Mouse (Mus musculus) neural tube, embryonic 14.5 days (tissue): ENCODE data around the gene Fam98b. TPM values are rescaled to one million over a fixed set of nuclear protein-coding genes. Genes with fewer than 3 reads are reported as not detected.

Experiments used
- ATAC-seq: fragments of 200-750 bp; cut with Nextera tagmentation; 2 replicates; pipeline ENCODE4 v1.8.0; 2017; ENCODE audit warnings: low read depth, mild to moderate bottlenecking, moderate TSS enrichment, moderate library complexity
- H3K27ac ChIP-seq: fragments of 300-500 bp; sonication (generic); 2 replicates; pipeline ENCODE4 v1.5.1; 2014; ENCODE audit warnings: low read depth, mild to moderate bottlenecking, control low read depth, low read length, moderate library complexity, mixed read lengths
- H3K27me3 ChIP-seq: fragments of 300-500 bp; sonication (generic); 2 replicates; pipeline ENCODE4 v1.6.1; 2014; ENCODE audit warnings: low read length; ENCODE audit not compliant: control insufficient read depth, insufficient read depth
- H3K36me3 ChIP-seq: fragments of 300-500 bp; sonication (generic); 2 replicates; pipeline ENCODE4 v1.6.1; 2014; ENCODE audit warnings: low read length, mixed read lengths; ENCODE audit not compliant: control insufficient read depth, insufficient read depth
- H3K4me1 ChIP-seq: fragments of 300-500 bp; sonication (generic); 2 replicates; pipeline ENCODE4 v1.6.1; 2014; ENCODE audit warnings: low read length; ENCODE audit not compliant: control insufficient read depth, insufficient read depth
- H3K4me2 ChIP-seq: fragments of 300-500 bp; sonication (generic); 2 replicates; pipeline ENCODE4 v1.6.1; 2014; ENCODE audit warnings: mild to moderate bottlenecking, low read depth, low read length, control low read depth
- H3K4me3 ChIP-seq: fragments of 300-500 bp; sonication (generic); 2 replicates; pipeline ENCODE4 v1.5.1; 2014; ENCODE audit warnings: low read depth, low read length, control low read depth, mixed read lengths
- H3K9ac ChIP-seq: fragments of 300-500 bp; sonication (generic); replicated peaks from 2 replicates; pipeline ENCODE4 v1.6.1; 2014; ENCODE audit warnings: low read depth, mild to moderate bottlenecking, control low read depth, low read length, mixed read lengths
- H3K9me3 ChIP-seq: fragments of 300-500 bp; sonication (generic); 2 replicates; pipeline ENCODE4 v1.6.1; 2016; ENCODE audit warnings: low read length; ENCODE audit not compliant: control insufficient read depth
- WGBS: fragments of 180-500 bp; shearing (Covaris S2); extraction: QIAGEN DNeasy Blood & Tissue Kit; methylation state at CpG from one replicate; pipeline ENCODE4 v1.1.7; 2014; 5-methylcytosine and 5-hydroxymethylcytosine counted together
- polyA plus RNA-seq: library from polyadenylated mRNA; unstranded; fragments of >200 nt; fragmentation: Nextera tagmentation; extraction: Ambion mirVana; gene quantifications from 2 replicates; pipeline ENCODE4 v1.2.1, GENCODE M21; 2014

Gene Fam98b
- polyA plus RNA-seq, 1 experiment from 2014 or later, result 13.5 TPM

DNA sequence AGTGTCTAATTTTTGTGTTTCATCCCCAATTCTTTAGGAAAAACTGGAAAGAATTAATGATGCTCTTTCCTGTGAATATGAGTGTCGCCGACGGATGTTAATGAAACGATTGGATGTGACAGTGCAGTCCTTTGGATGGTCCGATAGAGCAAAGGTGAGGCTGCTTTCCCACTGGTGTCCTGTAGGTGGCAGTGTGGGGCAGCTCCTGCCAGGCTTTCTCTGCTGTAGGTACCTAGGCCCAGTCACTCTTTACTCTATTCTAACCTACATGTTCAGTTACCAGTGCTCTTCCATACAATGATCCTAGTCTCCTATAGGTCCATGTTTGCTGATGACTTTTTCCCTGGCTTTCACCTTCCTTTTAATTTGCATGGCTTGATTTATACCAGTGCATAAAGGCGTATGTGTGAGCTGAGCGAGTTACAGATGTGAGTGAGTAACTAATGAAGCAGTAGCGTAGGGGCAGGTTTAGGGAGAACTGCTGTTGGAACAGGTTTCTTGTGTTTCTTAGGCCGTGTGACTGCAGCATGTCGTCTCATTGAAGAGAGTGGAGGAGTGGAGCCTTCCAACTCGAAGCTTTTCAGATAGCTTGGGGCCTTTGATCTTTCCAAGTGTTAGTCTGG lies 14.4 kb downstream of the Fam98b start:
- WGBS, result 75% methylated on average over 11 of the region's 11 CpGs
- Histone ChIP-seq H3K9me3 (no peaks in the 10 kb centered on the region), H3K27me3 (no peaks in the 10 kb centered on the region), H3K9ac (no peak overlapping the region), H3K27ac (no peak overlapping the region), H3K4me3 (no peak overlapping the region), H3K4me2 (no peak overlapping the region), H3K4me1 (no peaks in the 10 kb centered on the region), H3K36me3 (peaks cover 24% of the 10 kb centered on the region)
- peak; percentile 85; the same call in 1 of the 2 replicates for ATAC-seq

DNA sequence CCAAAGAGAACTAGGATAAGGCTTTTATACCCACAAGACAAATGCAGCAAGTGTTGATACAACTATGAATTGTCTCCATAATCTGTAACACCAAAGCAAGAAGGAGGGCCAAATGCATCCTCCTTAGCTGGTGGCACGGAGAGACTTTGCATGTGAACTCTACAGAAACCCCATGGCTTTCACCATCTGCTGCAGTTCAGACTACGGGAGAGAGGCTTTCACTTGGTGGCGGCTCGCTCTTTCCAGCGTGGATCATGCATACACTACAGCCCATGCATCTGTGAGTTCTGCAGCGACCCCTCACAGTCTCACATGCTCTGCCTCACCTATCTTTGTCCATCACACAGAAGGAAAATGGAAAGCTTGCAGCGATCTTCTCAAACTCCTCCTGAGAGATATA lies 38.8 kb downstream of the Fam98b start:
- no peak overlapping the region for H3K4me2 ChIP-seq
- no peaks in the 10 kb centered on the region for H3K9me3 ChIP-seq
- H3K27ac ChIP-seq, result no peak overlapping the region
- H3K27me3 ChIP-seq, result no peaks in the 10 kb centered on the region
- WGBS, result 92% methylated on average over 7 of the region's 7 CpGs
- H3K9ac ChIP-seq, result no peak overlapping the region
- H3K36me3 ChIP-seq, result no peaks in the 10 kb centered on the region
- H3K4me3 ChIP-seq, result no peak overlapping the region
- no peaks in the 10 kb centered on the region for H3K4me1 ChIP-seq
- no peak for ATAC-seq

DNA sequence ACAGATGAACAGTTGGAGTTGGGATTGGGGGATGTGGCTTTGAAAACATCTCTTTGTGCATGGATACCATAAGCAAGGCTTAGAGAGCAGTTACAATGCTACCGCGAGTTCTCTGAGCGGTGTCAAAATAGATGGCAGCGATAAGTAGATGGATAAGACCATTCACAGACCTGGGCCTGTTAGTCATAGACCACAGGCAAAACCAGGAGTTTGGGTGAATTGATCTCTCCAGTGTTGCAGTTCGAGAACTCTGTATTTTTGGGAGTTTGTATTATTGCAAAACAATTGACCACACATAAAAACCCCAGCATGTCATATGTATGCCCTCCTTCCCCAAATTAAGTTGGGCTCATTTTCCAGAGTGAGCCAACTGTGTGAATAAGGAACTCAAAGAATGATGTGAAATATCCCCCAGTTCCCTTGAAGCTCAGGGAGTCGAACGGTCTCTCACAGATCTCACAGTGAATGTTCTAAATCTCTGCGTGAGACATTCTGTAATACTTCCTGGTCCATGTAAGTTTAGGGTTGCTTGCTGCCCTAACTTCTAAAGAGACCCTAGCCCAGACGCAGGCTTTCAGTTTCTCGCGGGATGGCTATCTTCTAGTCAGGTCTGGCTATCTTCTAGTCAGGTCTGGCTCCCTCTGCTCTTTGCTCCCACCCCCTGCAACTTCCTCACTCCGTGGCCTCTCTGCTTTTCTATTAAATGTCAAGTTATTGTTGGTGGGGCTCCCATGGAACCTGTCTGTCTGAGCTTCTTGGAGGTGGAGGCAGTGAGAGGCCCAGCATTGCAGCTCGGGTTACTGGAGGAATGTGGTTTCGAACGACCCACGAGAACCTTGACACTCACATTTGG lies 50.3 kb downstream of the Fam98b start:
- WGBS, result 89% methylated on average over 16 of the region's 16 CpGs
- no peaks in the 10 kb centered on the region for H3K4me1 ChIP-seq
- H3K9ac ChIP-seq, result no peak overlapping the region
- no peak for ATAC-seq
- H3K27me3 ChIP-seq, result no peaks in the 10 kb centered on the region
- H3K4me2 ChIP-seq, result no peak overlapping the region
- H3K36me3 ChIP-seq, result no peaks in the 10 kb centered on the region
- H3K4me3 ChIP-seq, result no peak overlapping the region
- no peak overlapping the region for H3K27ac ChIP-seq
- H3K9me3 ChIP-seq, result no peaks in the 10 kb centered on the region

- ATAC-seq, result no peak
- Histone ChIP-seq H3K27me3 (no peaks in the 10 kb centered on the region), H3K4me1 (no peaks in the 10 kb centered on the region), H3K36me3 (no peaks in the 10 kb centered on the region), H3K4me3 (no peak overlapping the region), H3K27ac (no peak overlapping the region), H3K4me2 (no peak overlapping the region), H3K9me3 (no peaks in the 10 kb centered on the region), H3K9ac (no peak overlapping the region)
- WGBS, result 80% methylated on average over 12 of the region's 12 CpGs
Observed at GRCm38 (mm10) chr2:117303391-117304350, 54.1 kb downstream of the Fam98b start.

DNA sequence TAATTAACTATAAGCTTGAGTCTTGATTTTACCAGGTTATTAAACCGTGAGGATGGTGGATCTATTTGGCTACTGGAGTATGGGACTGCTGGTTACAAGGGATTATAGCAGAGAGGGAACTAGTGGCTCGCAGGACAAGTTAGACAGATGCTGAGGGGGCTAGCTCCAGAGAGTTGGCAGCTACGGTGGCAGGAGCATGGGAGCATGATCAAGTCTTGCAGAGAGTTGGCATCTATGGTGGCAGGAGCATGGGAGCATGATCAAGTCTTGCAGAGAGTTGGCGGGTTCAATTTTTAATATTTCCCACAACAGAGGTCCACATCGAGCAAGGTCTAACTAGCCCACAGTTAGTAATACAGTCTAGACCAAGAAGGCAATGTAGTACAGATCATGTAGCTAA lies 55.4 kb downstream of the Fam98b start:
- Histone ChIP-seq H3K36me3 (no peaks in the 10 kb centered on the region), H3K27ac (no peak overlapping the region), H3K9ac (no peak overlapping the region), H3K4me2 (no peak overlapping the region), H3K27me3 (no peaks in the 10 kb centered on the region), H3K4me3 (no peak overlapping the region), H3K9me3 (no peaks in the 10 kb centered on the region), H3K4me1 (no peaks in the 10 kb centered on the region)
- 91% methylated on average over 5 of the region's 5 CpGs for WGBS
- ATAC-seq, result no peak

DNA sequence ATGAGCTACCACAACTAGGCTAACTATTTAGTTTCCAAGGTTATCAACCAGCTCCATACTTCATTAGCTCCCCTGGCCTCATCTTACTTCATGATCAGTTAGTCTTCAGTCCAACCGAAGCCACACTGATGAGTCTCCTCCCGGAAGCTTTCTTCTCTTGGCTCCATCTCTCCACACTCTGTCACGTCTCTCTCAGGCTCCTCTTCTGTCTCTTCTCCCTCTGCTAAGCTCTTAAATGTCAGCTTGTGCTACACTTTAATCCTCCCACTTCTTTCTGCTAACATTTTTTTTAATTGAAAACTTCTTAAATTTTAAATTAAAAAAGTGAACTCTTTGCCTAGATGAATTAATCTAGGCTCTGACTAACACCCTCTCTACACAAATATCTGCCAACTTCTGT lies 58.4 kb downstream of the Fam98b start:
- H3K4me2 ChIP-seq, result no peak overlapping the region
- H3K9ac ChIP-seq, result no peak overlapping the region
- H3K36me3 ChIP-seq, result no peaks in the 10 kb centered on the region
- 90% methylated on average over 3 of the region's 3 CpGs for WGBS
- H3K27me3 ChIP-seq, result no peaks in the 10 kb centered on the region
- no peaks in the 10 kb centered on the region for H3K9me3 ChIP-seq
- H3K4me3 ChIP-seq, result no peak overlapping the region
- H3K27ac ChIP-seq, result no peak overlapping the region
- no peaks in the 10 kb centered on the region for H3K4me1 ChIP-seq
- ATAC-seq, result no peak

GRCm38 (mm10) chr2:117309046-117309445 lies 59.5 kb downstream of the Fam98b start:
- Histone ChIP-seq H3K27me3 (no peaks in the 10 kb centered on the region), H3K9ac (no peak overlapping the region), H3K4me3 (no peak overlapping the region), H3K4me2 (no peak overlapping the region), H3K36me3 (no peaks in the 10 kb centered on the region), H3K27ac (no peak overlapping the region), H3K9me3 (no peaks in the 10 kb centered on the region), H3K4me1 (no peaks in the 10 kb centered on the region)
- WGBS, result 91% methylated on average over 2 of the region's 2 CpGs
- no peak for ATAC-seq

DNA sequence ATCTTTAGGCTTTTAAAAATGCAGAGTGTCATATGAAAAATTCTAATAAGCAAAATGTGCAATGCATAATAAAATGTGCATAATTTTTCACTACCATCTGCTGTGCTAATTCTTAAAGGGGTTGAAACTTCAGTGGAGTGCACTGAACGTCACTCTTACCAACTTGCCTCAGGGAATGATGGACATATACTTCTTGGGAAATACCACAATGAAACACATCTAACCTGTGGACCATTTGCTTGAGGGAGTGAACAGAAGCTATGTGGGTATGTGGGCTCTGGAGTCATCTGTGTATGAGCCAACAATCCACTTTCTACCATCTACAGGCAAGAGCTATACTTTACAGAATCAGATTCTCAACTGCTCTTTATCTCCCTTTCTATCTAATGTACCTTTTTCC lies 61.8 kb downstream of the Fam98b start:
- H3K9ac ChIP-seq, result no peak overlapping the region
- H3K36me3 ChIP-seq, result no peaks in the 10 kb centered on the region
- no peak overlapping the region for H3K27ac ChIP-seq
- H3K4me3 ChIP-seq, result no peak overlapping the region
- H3K27me3 ChIP-seq, result no peaks in the 10 kb centered on the region
- no peak overlapping the region for H3K4me2 ChIP-seq
- H3K4me1 ChIP-seq, result no peaks in the 10 kb centered on the region
- ATAC-seq, result no peak
- WGBS, result 78% methylated on average over 1 of the region's 1 CpGs
- H3K9me3 ChIP-seq, result no peaks in the 10 kb centered on the region
